Comparison of ENCODE assay signal across 18 mouse cellular contexts in the genomic region with DNA sequence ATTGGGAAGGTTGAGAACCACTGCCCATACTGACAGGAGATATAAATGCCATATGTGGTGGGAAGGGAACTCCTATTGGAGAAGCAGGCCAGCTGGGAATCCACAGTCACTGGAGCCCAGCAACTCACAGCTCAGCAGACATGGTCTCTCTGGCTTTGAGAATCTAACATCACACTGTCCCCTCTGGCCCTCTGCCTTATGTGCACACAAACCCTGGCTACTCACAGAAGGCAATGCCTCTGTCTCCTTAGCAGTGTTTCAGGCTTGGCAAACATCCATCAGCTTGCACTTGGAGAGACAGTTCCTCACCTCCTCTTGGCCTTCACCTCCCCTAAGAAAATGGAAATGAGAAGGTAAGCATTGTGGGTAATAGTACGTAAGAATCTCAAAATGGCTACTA.
DNase-seq lines count a peak whose midpoint lies in the region; ATAC-seq and TF ChIP-seq lines count a peak whose summit lies in the region.
"Had no signal": no experiment of that assay in that cellular context is flagged by ENCODE, and none has a peak within 500 bp of the region (broad histone marks: within the 10 kb centered on the region; RNA-seq: fewer than 3 reads in every experiment).

No protein-coding gene starts in this region.

- DNase-seq in cerebellum, postnatal 10 days, result peak; percentile 22 to 29
- no peak for DNase-seq in cerebellum, postnatal 25 days
- DNase-seq in heart, postnatal 4 days, result peak; percentile 11
- DNase-seq in midbrain, postnatal 0 days (ENCODE audit: low spot score), result peak; percentile 22
- DNase-seq in liver, result no peak
- DNase-seq: adrenal gland, adult 2 months; adrenal gland, postnatal 14 days; adrenal gland, postnatal 36 days; cerebellum, adult 11-12 months; cerebellum, adult 2 months; cerebellum, adult 9-10 months; forebrain, postnatal 0 days had no signal

- H3K9me3 ChIP-seq in heart, embryonic 11.5 days (replicated peaks; ENCODE audit: control insufficient read depth, low read length), result no peaks in the 10 kb centered on the region
- no peaks in the 10 kb centered on the region for H3K9me3 ChIP-seq in midbrain, postnatal 0 days (ENCODE audit: low read length)
- no peaks in the 10 kb centered on the region for H3K9me3 ChIP-seq in midbrain, embryonic 13.5 days
- H3K9me3 ChIP-seq: embryonic facial prominence, embryonic 10.5 days; embryonic facial prominence, embryonic 12.5 days; forebrain, embryonic 13.5 days; forebrain, embryonic 15.5 days had no signal

- no peak overlapping the region for H3K27ac ChIP-seq in heart, embryonic 11.5 days (ENCODE audit: low read depth, low read length)
- H3K27ac ChIP-seq in midbrain, postnatal 0 days (ENCODE audit: low read depth, low read length), result no peak overlapping the region
- no peak overlapping the region for H3K27ac ChIP-seq in midbrain, embryonic 13.5 days
- H3K27ac ChIP-seq: embryonic facial prominence, embryonic 10.5 days; forebrain, embryonic 13.5 days; forebrain, embryonic 15.5 days had no signal

- no peak overlapping the region for H3K4me3 ChIP-seq in heart, embryonic 11.5 days (ENCODE audit: low read depth, low read length)
- H3K4me3 ChIP-seq in midbrain, postnatal 0 days (ENCODE audit: low read depth, low read length), result no peak overlapping the region
- no peak overlapping the region for H3K4me3 ChIP-seq in midbrain, embryonic 13.5 days (replicated peaks)
- H3K4me3 ChIP-seq: embryonic facial prominence, embryonic 10.5 days; embryonic facial prominence, embryonic 12.5 days; forebrain, embryonic 13.5 days; forebrain, embryonic 15.5 days had no signal

- no peaks in the 10 kb centered on the region; the same call in 1 of the 2 replicates for H3K4me1 ChIP-seq in heart, embryonic 11.5 days (ENCODE audit: control insufficient read depth, insufficient read depth, low read length)
- no peaks in the 10 kb centered on the region for H3K4me1 ChIP-seq in midbrain, postnatal 0 days (ENCODE audit: insufficient read depth, low read length)
- no peaks in the 10 kb centered on the region for H3K4me1 ChIP-seq in midbrain, embryonic 13.5 days (replicated peaks)
- H3K4me1 ChIP-seq: forebrain, embryonic 13.5 days had no signal

- no peak overlapping the region for H3K4me2 ChIP-seq in heart, embryonic 11.5 days
- no peak overlapping the region for H3K4me2 ChIP-seq in midbrain, postnatal 0 days (ENCODE audit: low read depth, low read length, poor library complexity, severe bottlenecking)
- no peak overlapping the region for H3K4me2 ChIP-seq in midbrain, embryonic 13.5 days (replicated peaks)
- H3K4me2 ChIP-seq: embryonic facial prominence, embryonic 12.5 days; forebrain, embryonic 13.5 days; forebrain, embryonic 15.5 days had no signal

- no peaks in the 10 kb centered on the region for H3K36me3 ChIP-seq in heart, embryonic 11.5 days (ENCODE audit: control insufficient read depth, insufficient read depth, low read length)
- H3K36me3 ChIP-seq in midbrain, postnatal 0 days (ENCODE audit: insufficient read depth, low read length), result no peaks in the 10 kb centered on the region
- no peaks in the 10 kb centered on the region for H3K36me3 ChIP-seq in midbrain, embryonic 13.5 days
- H3K36me3 ChIP-seq: embryonic facial prominence, embryonic 10.5 days; embryonic facial prominence, embryonic 12.5 days; forebrain, embryonic 15.5 days had no signal

- H3K27me3 ChIP-seq in heart, embryonic 11.5 days (ENCODE audit: control insufficient read depth, insufficient read depth, low read length), result no peaks in the 10 kb centered on the region
- H3K27me3 ChIP-seq in midbrain, postnatal 0 days (ENCODE audit: insufficient read depth, low read length), result no peaks in the 10 kb centered on the region
- no peaks in the 10 kb centered on the region for H3K27me3 ChIP-seq in midbrain, embryonic 13.5 days
- H3K27me3 ChIP-seq: embryonic facial prominence, embryonic 12.5 days; forebrain, embryonic 13.5 days had no signal

- no peak overlapping the region for H3K9ac ChIP-seq in heart, embryonic 11.5 days (ENCODE audit: low read depth, low read length)
- no peak overlapping the region for H3K9ac ChIP-seq in midbrain, postnatal 0 days (replicated peaks; ENCODE audit: low read length, poor library complexity, severe bottlenecking)
- no peak overlapping the region for H3K9ac ChIP-seq in midbrain, embryonic 13.5 days (replicated peaks)
- H3K9ac ChIP-seq: embryonic facial prominence, embryonic 12.5 days; forebrain, embryonic 13.5 days; forebrain, embryonic 15.5 days; forebrain, postnatal 0 days had no signal

- no peak for TF ChIP-seq CTCF in midbrain, postnatal 0 days (IDR thresholded peaks at IDR 0.05)

- no peak for ATAC-seq in heart, embryonic 11.5 days (replicated peaks; ENCODE audit: insufficient number of reproducible peaks, low FRiP score, low TSS enrichment)
- ATAC-seq in midbrain, postnatal 0 days (ENCODE audit: low FRiP score), result no peak
- ATAC-seq in midbrain, embryonic 13.5 days, result no peak
- ATAC-seq: forebrain, embryonic 13.5 days; forebrain, embryonic 15.5 days; forebrain, postnatal 0 days had no signal

- WGBS in heart, embryonic 11.5 days (ENCODE audit: insufficient replicate concordance), result 96% methylated on average over 1 of the region's 1 CpGs
- 88% methylated on average over 1 of the region's 1 CpGs for WGBS in midbrain, postnatal 0 days
- WGBS in midbrain, embryonic 13.5 days, result 92% methylated on average over 1 of the region's 1 CpGs

Comparison
In these comparisons a context has a peak if more than half of its experiments do, and no peak if none do; other contexts are left out.
1. DNase-seq: peak in cerebellum, postnatal 10 days (2 of 2), heart, postnatal 4 days (single experiment) and midbrain, postnatal 0 days (single experiment); none in cerebellum, postnatal 25 days (0 of 2) and liver (single experiment).